Mouse (Mus musculus) CH12.LX (cell line): Measurements from ENCODE around the gene Gimap9.

Source experiments
- BHLHE40 ChIP-seq: IDR thresholded peaks from 2 replicates; pipeline ENCODE4 v1.6.1; 2011; ENCODE audit warnings: mild to moderate bottlenecking, low read depth, low read length, improper control_type of control experiment
- CTCF ChIP-seq, 2 experiments: IDR thresholded peaks in 1 of 2; conservative IDR thresholded peaks in 1 of 2; 2 replicates each; pipeline ENCODE4 v1.5.1; 2011 to 2012; ENCODE audit warnings: low read depth in 2 of 2, low read length in 2 of 2, improper control_type of control experiment in 1 of 2, inconsistent platforms in 1 of 2, mild to moderate bottlenecking in 1 of 2, moderate library complexity in 1 of 2
- ELF1 ChIP-seq: IDR thresholded peaks from 2 replicates; pipeline ENCODE4 v1.6.1; 2014; ENCODE audit warnings: low read depth, mild to moderate bottlenecking, inconsistent platforms, low read length, improper control_type of control experiment
- EP300 ChIP-seq: IDR thresholded peaks from 2 replicates; pipeline ENCODE4 v1.6.1; 2011; ENCODE audit warnings: low read length, improper control_type of control experiment
- HCFC1 ChIP-seq: IDR thresholded peaks from 2 replicates; pipeline ENCODE4 v1.6.1; 2012; ENCODE audit warnings: low read depth, mild to moderate bottlenecking, inconsistent platforms, low read length, improper control_type of control experiment
- MAFK ChIP-seq: IDR thresholded peaks from 2 replicates; pipeline ENCODE4 v1.6.1; 2011; ENCODE audit warnings: low read length, improper control_type of control experiment; ENCODE audit not compliant: insufficient replicate concordance
- NRF1 ChIP-seq: IDR thresholded peaks from 2 replicates; pipeline ENCODE4 v1.6.1; 2014; ENCODE audit warnings: low read depth, mild to moderate bottlenecking, inconsistent platforms, low read length, improper control_type of control experiment, moderate library complexity
- POLR2A ChIP-seq: IDR thresholded peaks from 2 replicates; pipeline ENCODE4 v1.6.1; 2011; ENCODE audit warnings: low read depth, mild to moderate bottlenecking, improper control_type of control experiment, low read length
- POLR2AphosphoS2 ChIP-seq: IDR thresholded peaks from 2 replicates; pipeline ENCODE4 v1.6.1; 2011; ENCODE audit warnings: low read depth, low read length, improper control_type of control experiment
- RAD21 ChIP-seq: IDR thresholded peaks from 2 replicates; pipeline ENCODE4 v1.6.1; 2011; ENCODE audit warnings: low read depth, mild to moderate bottlenecking, low read length, improper control_type of control experiment, moderate library complexity
- TBP ChIP-seq: conservative IDR thresholded peaks from 2 replicates; pipeline ENCODE4 v1.6.1; 2011; ENCODE audit warnings: low read depth, low read length, improper control_type of control experiment
- TCF12 ChIP-seq: IDR thresholded peaks from 2 replicates; pipeline ENCODE4 v1.6.1; 2014; ENCODE audit warnings: low read depth, mild to moderate bottlenecking, inconsistent platforms, low read length, improper control_type of control experiment
- ZMIZ1 ChIP-seq: IDR thresholded peaks from 2 replicates; pipeline ENCODE4 v1.6.1; 2012; ENCODE audit warnings: low read depth, mild to moderate bottlenecking, inconsistent platforms, low read length, improper control_type of control experiment

- TF ChIP-seq HCFC1 (no peak), MAFK (no peak), CTCF (conservative IDR thresholded peaks at IDR 0.05 in 1 of 2, IDR thresholded peaks at IDR 0.05 in 1 of 2; ENCODE audit: low read depth in 2 of 2, low read length in 2 of 2) (peak; percentile 32 to 87; a peak in 3 of 4 replicates), ZMIZ1 (no peak), POLR2A (no peak), POLR2AphosphoS2 (no peak), EP300 (no peak), TBP (no peak), RAD21 (peak; percentile 84), BHLHE40 (no peak), NRF1 (no peak), TCF12 (no peak), ELF1 (no peak)
Measured at GRCm38 (mm10) chr6:48642764-48643292, 33.1 kb upstream of the Gimap9 start.
